Mouse (Mus musculus): ENCODE measurements around the gene Tbc1d24. TPM values are rescaled to one million over a fixed set of nuclear protein-coding genes. Genes with fewer than 3 reads are reported as not detected.
A peak's percentile ranks its signal among the peaks of the same experiment; 100 is the strongest.
"Not testable (repeated sequence)": the region's sequence is repeated elsewhere in the genome, so short reads cannot be mapped to it uniquely, and the experiment has no call there.

The Tbc1d24 gene
- total and polyA plus RNA-seq, 2 experiments from 2014 or later, result 23.5 to 113 TPM

DNA sequence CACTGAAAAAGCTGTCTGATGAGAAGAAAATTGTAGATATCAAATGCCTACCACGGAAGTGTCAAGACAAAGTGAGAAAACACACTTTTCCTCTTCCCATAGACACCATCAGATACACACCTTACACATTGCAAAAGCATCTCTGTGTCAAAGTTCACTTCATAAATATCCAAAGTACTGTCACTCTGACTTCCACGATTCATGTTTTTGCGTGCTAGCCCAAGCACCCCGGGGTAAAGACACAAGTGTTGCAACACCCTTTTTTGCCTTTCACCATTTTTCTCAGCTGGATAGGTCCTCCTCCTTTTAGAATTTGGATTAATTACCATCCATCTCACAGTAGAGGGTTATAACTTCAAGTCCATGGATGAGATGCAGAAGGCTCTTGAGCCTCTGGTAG is 65.4 kb downstream of the Tbc1d24 start:
- Histone ChIP-seq H3K27me3 (ENCODE audit: insufficient read depth, low read length) (no peaks in the 10 kb centered on the region), H3K4me2 (ENCODE audit: low read depth) (peak overlapping the region; percentile 90), H3K4me1 (ENCODE audit: insufficient read depth) (peaks cover 19% of the 10 kb centered on the region), H3K9me3 (ENCODE audit: low read length) (no peaks in the 10 kb centered on the region), H3K9ac (0 out of 2 replicates have a peak overlapping the region, but pooled peaks have one; percentile 84), H3K27ac (ENCODE audit: low read depth, low read length) (no peak overlapping the region), H3K4me3 (ENCODE audit: low read depth, low read length) (peak overlapping the region; percentile 96; the same call in 1 of the 2 replicates), H3K36me3 (ENCODE audit: insufficient read depth) (no peaks in the 10 kb centered on the region)
- ATAC-seq, result no peak
- TF ChIP-seq CTCF (IDR thresholded peaks at IDR 0.05; ENCODE audit: low read depth), result no peak
- no peak for DNase-seq
- 86% methylated on average over 4 of the region's 4 CpGs for WGBS

GRCm38 (mm10) chr17:24139256-24139655 is 66.1 kb downstream of the Tbc1d24 start:
- Histone ChIP-seq H3K27ac (ENCODE audit: low read depth, low read length) (no peak overlapping the region), H3K36me3 (ENCODE audit: insufficient read depth) (no peaks in the 10 kb centered on the region), H3K4me3 (ENCODE audit: low read depth, low read length) (no peak overlapping the region), H3K9me3 (ENCODE audit: low read length) (no peaks in the 10 kb centered on the region), H3K4me1 (ENCODE audit: insufficient read depth) (peaks cover 19% of the 10 kb centered on the region), H3K27me3 (ENCODE audit: insufficient read depth, low read length) (no peaks in the 10 kb centered on the region), H3K4me2 (ENCODE audit: low read depth) (no peak overlapping the region), H3K9ac (no peak overlapping the region)
- TF ChIP-seq CTCF (IDR thresholded peaks at IDR 0.05; ENCODE audit: low read depth), result no peak
- ATAC-seq (no peak), DNase-seq (no peak)
- WGBS, result 89% methylated on average over 3 of the region's 3 CpGs

- ATAC-seq (no peak), DNase-seq (no peak)
- H3K4me3 ChIP-seq (ENCODE audit: low read depth, low read length), result no peak overlapping the region
- H3K4me2 ChIP-seq (ENCODE audit: low read depth), result no peak overlapping the region
- no peaks in the 10 kb centered on the region for H3K9me3 ChIP-seq (ENCODE audit: low read length)
- H3K27ac ChIP-seq (ENCODE audit: low read depth, low read length), result no peak overlapping the region
- WGBS, result 73% methylated on average over 2 of the region's 2 CpGs
- no peaks in the 10 kb centered on the region for H3K36me3 ChIP-seq (ENCODE audit: insufficient read depth)
- TF ChIP-seq CTCF (IDR thresholded peaks at IDR 0.05; ENCODE audit: low read depth), result no peak
- no peaks in the 10 kb centered on the region for H3K27me3 ChIP-seq (ENCODE audit: insufficient read depth, low read length)
- H3K9ac ChIP-seq, result no peak overlapping the region
- peaks cover 18% of the 10 kb centered on the region for H3K4me1 ChIP-seq (ENCODE audit: insufficient read depth)
These were observed 68.0 kb downstream of the Tbc1d24 start for GRCm38 (mm10) chr17:24137226-24137880.

GRCm38 (mm10) chr17:24134062-24134461 is 71.3 kb downstream of the Tbc1d24 start:
- DNase-seq (no peak), ATAC-seq (no peak)
- H3K9me3 ChIP-seq (ENCODE audit: low read length), result no peaks in the 10 kb centered on the region
- peaks cover under 1% of the 10 kb centered on the region; the same call in 1 of the 2 replicates for H3K4me1 ChIP-seq (ENCODE audit: insufficient read depth)
- no peaks in the 10 kb centered on the region for H3K36me3 ChIP-seq (ENCODE audit: insufficient read depth)
- H3K9ac ChIP-seq, result no peak overlapping the region
- H3K4me3 ChIP-seq (ENCODE audit: low read depth, low read length), result no peak overlapping the region
- no peaks in the 10 kb centered on the region for H3K27me3 ChIP-seq (ENCODE audit: insufficient read depth, low read length)
- no peak overlapping the region for H3K4me2 ChIP-seq (ENCODE audit: low read depth)
- no peak for TF ChIP-seq CTCF (IDR thresholded peaks at IDR 0.05; ENCODE audit: low read depth)
- H3K27ac ChIP-seq (ENCODE audit: low read depth, low read length), result no peak overlapping the region

- not testable (repeated sequence) for DNase-seq; H3K36me3 ChIP-seq (ENCODE audit: insufficient read depth); H3K9me3 ChIP-seq (ENCODE audit: low read length); H3K4me2 ChIP-seq (ENCODE audit: low read depth); H3K4me3 ChIP-seq (ENCODE audit: low read depth, low read length); H3K27me3 ChIP-seq (ENCODE audit: insufficient read depth, low read length); H3K4me1 ChIP-seq (ENCODE audit: insufficient read depth); H3K9ac ChIP-seq; ATAC-seq; H3K27ac ChIP-seq (ENCODE audit: low read depth, low read length)
- 86% methylated on average over 4 of the region's 4 CpGs for whole genome bisulfite sequencing
These were observed 72.4 kb downstream of the Tbc1d24 start for GRCm38 (mm10) chr17:24132919-24133318.

DNA sequence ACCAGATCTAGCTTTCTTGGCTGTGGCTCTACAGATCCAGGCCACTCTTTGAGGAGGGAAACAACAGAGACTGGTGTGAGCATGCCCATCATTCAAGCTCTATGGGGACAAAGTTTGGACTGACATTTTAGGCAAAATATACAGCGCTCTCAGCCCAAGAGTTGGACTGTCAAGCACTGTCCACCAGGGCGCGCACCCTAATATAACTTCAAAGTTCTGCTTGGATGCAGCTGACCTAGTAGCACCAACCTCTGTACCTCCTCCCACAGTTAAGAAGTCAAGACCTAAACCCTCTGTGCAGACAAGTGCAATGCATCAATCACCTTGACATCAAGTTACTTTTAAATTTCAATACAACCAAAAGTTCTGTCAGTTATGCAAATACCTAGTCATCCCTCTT is 73.8 kb downstream of the Tbc1d24 start:
- Histone ChIP-seq H3K9ac (no peak overlapping the region), H3K4me3 (ENCODE audit: low read depth, low read length) (no peak overlapping the region), H3K27ac (ENCODE audit: low read depth, low read length) (no peak overlapping the region), H3K27me3 (ENCODE audit: insufficient read depth, low read length) (no peaks in the 10 kb centered on the region), H3K9me3 (ENCODE audit: low read length) (no peaks in the 10 kb centered on the region), H3K36me3 (ENCODE audit: insufficient read depth) (no peaks in the 10 kb centered on the region), H3K4me2 (ENCODE audit: low read depth) (no peak overlapping the region), H3K4me1 (ENCODE audit: insufficient read depth) (no peaks in the 10 kb centered on the region)
- 90% methylated on average over 3 of the region's 3 CpGs for WGBS
- ATAC-seq, result no peak
- TF ChIP-seq CTCF (IDR thresholded peaks at IDR 0.05; ENCODE audit: low read depth), result no peak
- DNase-seq, result no peak

DNA sequence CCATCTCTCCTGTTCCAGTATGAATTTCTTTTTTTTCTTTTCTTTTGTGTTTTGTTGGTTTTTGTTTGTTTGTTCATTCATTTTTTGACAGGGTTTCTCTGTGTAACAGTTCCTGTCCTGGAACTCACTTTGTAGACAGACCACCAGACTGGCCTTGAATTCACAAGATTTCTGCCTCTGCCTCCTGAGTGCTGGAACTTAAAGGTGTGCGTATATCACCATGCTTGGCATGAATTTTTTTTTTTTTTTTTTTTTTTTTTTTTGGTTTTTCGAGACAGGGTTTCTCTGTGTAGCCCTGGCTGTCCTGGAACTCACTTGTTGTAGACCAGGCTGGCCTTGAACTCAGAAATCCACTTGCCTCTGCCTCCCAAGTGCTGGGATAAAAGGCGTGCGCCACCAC is 76.1 kb downstream of the Tbc1d24 start:
- not testable (repeated sequence) for H3K9me3 ChIP-seq (ENCODE audit: low read length); DNase-seq; H3K4me3 ChIP-seq (ENCODE audit: low read depth, low read length); H3K4me2 ChIP-seq (ENCODE audit: low read depth); H3K36me3 ChIP-seq (ENCODE audit: insufficient read depth); H3K9ac ChIP-seq; H3K27me3 ChIP-seq (ENCODE audit: insufficient read depth, low read length); ATAC-seq; H3K4me1 ChIP-seq (ENCODE audit: insufficient read depth); H3K27ac ChIP-seq (ENCODE audit: low read depth, low read length)
- 84% methylated on average over 4 of the region's 4 CpGs for WGBS
